Comparison of ENCODE assay signal across 16 mouse cellular contexts in the genomic region with DNA sequence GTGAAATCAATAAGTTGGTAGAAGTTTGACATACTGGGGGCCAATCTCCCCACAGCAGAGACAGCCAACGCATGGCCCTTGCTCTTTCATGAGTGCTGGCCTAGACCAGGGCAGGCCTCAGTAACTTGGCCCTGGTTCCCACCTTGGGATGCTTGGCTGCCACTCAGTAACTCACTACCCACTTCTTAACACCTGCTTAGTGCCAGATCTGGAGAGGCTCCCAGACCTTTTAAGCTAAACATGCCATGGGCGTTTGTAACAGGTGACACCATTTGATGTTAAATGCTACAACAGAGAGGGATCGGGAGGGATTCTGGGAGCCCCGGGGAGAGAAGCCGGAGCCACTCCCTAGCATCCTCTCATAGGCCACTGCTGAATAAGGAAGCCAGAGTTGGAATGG. TPM values are rescaled to one million over a fixed set of nuclear protein-coding genes. Genes with fewer than 3 reads are reported as not detected.
DNase-seq lines count a peak whose midpoint lies in the region.
"Had no signal": no experiment of that assay in that cellular context is flagged by ENCODE, and none has a peak within 500 bp of the region (broad histone marks: within the 10 kb centered on the region; RNA-seq: fewer than 3 reads in every experiment).

No protein-coding gene starts in this region.

- DNase-seq in cerebellum, adult 9-10 months = peak; percentile 10
- no peak for DNase-seq in cerebellum, adult 18-20 months
- peak; percentile 18 for DNase-seq in left cerebral cortex, postnatal 4 days
- no peak for DNase-seq in left cerebral cortex, postnatal 14 days (ENCODE audit: low spot score in 2 of 2)
- peak; percentile 71 for DNase-seq in cerebellum, postnatal 14 days
- peak; percentile 34 to 63 for DNase-seq in cerebellum, postnatal 25 days
- no peak for DNase-seq in yolk sac, embryonic 10.5 days (ENCODE audit: low spot score)
- DNase-seq: adrenal gland, adult 2 months; adrenal gland, postnatal 14 days; embryo, embryonic 11 days; gastrocnemius, postnatal 25 days; heart, adult 18-20 months; heart, postnatal 10 days; heart, postnatal 36 days; kidney, adult 11 months had no signal

- intact Hi-C loops in left cerebral cortex, postnatal 4 days (cut with DNase I) = no loop called here
- intact Hi-C loops in left cerebral cortex, postnatal 14 days (cut with DNase I) = no loop called here

RNA-seq across cellular contexts. Expression of a gene that starts 33.3 kb away (rescaled TPM):
- total RNA-seq in left cerebral cortex, postnatal 4 days (2021) = under 1 TPM; 0.81 to 0.86 TPM
- 1 to 10 TPM; 2.0 to 2.1 TPM for total RNA-seq in left cerebral cortex, postnatal 14 days (2021)
- total RNA-seq: MEL had no signal

Comparison
In these comparisons a context has a peak if more than half of its experiments do, and no peak if none do; other contexts are left out.
1. DNase-seq: peak in cerebellum, adult 9-10 months (single experiment), left cerebral cortex, postnatal 4 days (single experiment), cerebellum, postnatal 14 days (2 of 2) and cerebellum, postnatal 25 days (2 of 2); none in cerebellum, adult 18-20 months (0 of 2), left cerebral cortex, postnatal 14 days (0 of 2) and yolk sac, embryonic 10.5 days (single experiment).